Mouse (Mus musculus) monocyte, adult 5-6 weeks (primary cell): ENCODE results near the gene U2af1l4. TPM values are rescaled to one million over a fixed set of nuclear protein-coding genes. Genes with fewer than 3 reads are reported as not detected.
A peak's percentile ranks its signal among the peaks of the same experiment; 100 is the strongest.

Experiments used
- ATAC-seq: fragments of 153-309, 156-312 bp; replicated peaks from 2 replicates; pipeline ENCODE4 v1.8.0; 2017; ENCODE audit warnings: mild to moderate bottlenecking; ENCODE audit not compliant: low TSS enrichment, insufficient number of reproducible peaks, severe bottlenecking, poor library complexity, low FRiP score
- total RNA-seq: library from RNA; stranded (forward); fragments of 200-1000, 200-491, 200-594 nt; gene quantifications from 3 replicates; pipeline ENCODE4 v1.2.3, GENCODE M21; 2017

Gene U2af1l4
- total RNA-seq, 1 experiment from 2014 or later = 99.2 TPM

GRCm38 (mm10) chr7:30579950-30580349, 16.8 kb downstream of the U2af1l4 start:
- ATAC-seq = no peak

- ATAC-seq = no peak
These were observed 18.4 kb downstream of the U2af1l4 start for GRCm38 (mm10) chr7:30581547-30581946.

- no peak for ATAC-seq
These were observed 21.2 kb downstream of the U2af1l4 start for GRCm38 (mm10) chr7:30584339-30584738.

- no peak for ATAC-seq
These were observed 22.1 kb downstream of the U2af1l4 start for GRCm38 (mm10) chr7:30585170-30585569.

- ATAC-seq = no peak
These were observed 23.4 kb downstream of the U2af1l4 start for GRCm38 (mm10) chr7:30586455-30587020.

GRCm38 (mm10) chr7:30587842-30588667, 25.0 kb downstream of the U2af1l4 start:
- ATAC-seq = no peak

GRCm38 (mm10) chr7:30588676-30589434, 25.8 kb downstream of the U2af1l4 start, which contains the start of gene Kmt2b:
Kmt2b (minus strand) TSS chr7:30588726.
- peak; percentile 73 for ATAC-seq

GRCm38 (mm10) chr7:30589435-30590301, 26.6 kb downstream of the U2af1l4 start:
- peak; percentile 3 for ATAC-seq

GRCm38 (mm10) chr7:30590927-30591604, 28.0 kb downstream of the U2af1l4 start:
- ATAC-seq = no peak

GRCm38 (mm10) chr7:30591605-30591951, 28.5 kb downstream of the U2af1l4 start:
- ATAC-seq = no peak

- no peak for ATAC-seq
These were observed 29.8 kb downstream of the U2af1l4 start for GRCm38 (mm10) chr7:30592772-30593423.

GRCm38 (mm10) chr7:30593579-30594509, 30.7 kb downstream of the U2af1l4 start:
- no peak for ATAC-seq

GRCm38 (mm10) chr7:30594510-30595024, 31.5 kb downstream of the U2af1l4 start:
- no peak for ATAC-seq

GRCm38 (mm10) chr7:30596093-30596492, 33.0 kb downstream of the U2af1l4 start:
- ATAC-seq = no peak

- no peak for ATAC-seq
These were observed 33.7 kb downstream of the U2af1l4 start for GRCm38 (mm10) chr7:30596811-30597210.

- ATAC-seq = no peak
These were observed 35.7 kb downstream of the U2af1l4 start, which contains the start of gene Zbtb32 for GRCm38 (mm10) chr7:30598786-30599185. Zbtb32 (minus strand) TSS chr7:30598909.
